Mouse (Mus musculus) lung, postnatal 0 days (tissue): ENCODE measurements at regions not wholly inside any gene's neighbourhood (a gene's known extent, or its start where the extent isn't known, plus 50 kb on each side); places are given as distances from the start of the nearest gene placed in this dataset.
"Not testable (repeated sequence)": the region's sequence is repeated elsewhere in the genome, so short reads cannot be mapped to it uniquely, and the experiment has no call there.

Experiments
- CTCF ChIP-seq: IDR thresholded peaks from 2 replicates; pipeline ENCODE4 v1.5.1; 2016; ENCODE audit warnings: antibody characterized with exemption, mild to moderate bottlenecking
- EP300 ChIP-seq: IDR thresholded peaks from 2 replicates; pipeline ENCODE4 v1.6.1; 2016; ENCODE audit warnings: antibody characterized with exemption, mild to moderate bottlenecking, control low read depth

DNA sequence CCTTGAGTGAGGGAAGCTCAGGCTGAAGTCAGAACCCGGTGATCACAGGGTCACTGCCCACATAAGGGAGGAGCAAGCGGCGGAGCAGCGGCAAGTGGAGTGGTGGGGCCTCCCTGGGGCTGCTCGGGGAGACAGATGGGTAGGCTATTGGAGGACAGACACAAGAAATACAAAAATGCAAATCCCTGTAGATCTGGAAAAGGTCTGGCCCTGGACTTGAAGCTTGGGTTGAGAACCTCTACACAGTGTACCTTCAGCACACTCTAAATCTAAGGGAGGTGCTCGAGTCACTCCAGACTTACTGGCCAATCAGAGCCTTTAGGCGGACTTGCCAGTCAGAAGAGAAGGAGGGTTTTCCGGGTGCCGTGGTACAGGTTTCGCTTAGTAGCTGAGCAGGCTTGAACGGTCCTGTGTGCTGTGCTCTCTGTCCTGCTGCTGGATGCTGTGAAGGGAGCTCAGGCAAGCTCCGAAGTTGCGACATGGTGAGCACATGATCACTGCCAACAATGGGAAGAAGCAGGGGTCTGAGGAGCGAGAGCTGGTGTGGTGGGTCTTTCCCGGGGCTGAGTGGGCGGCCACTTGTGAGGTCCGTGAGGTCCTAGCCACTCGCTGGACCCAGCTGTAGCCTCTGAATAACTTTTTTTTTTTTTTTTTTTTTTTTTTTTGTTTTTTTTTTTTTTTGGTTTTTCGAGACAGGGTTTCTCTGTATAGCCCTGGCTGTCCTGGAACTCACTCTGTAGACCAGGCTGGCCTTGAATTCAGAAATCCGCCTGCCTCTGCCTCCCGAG lies 114.9 kb upstream of the Mettl4 start:
- not testable (repeated sequence) for TF ChIP-seq CTCF, EP300
